Mouse (Mus musculus) liver, adult 2 months (tissue): ENCODE data around the gene Rad9a. TPM values are rescaled to one million over a fixed set of nuclear protein-coding genes. Genes with fewer than 3 reads are reported as not detected.

Experiments used
- DNase-seq: peaks from one replicate; pipeline ENCODE4 v3.0.0-alpha.2; 2011; ENCODE audit warnings: low read depth, low spot score; ENCODE audit errors: extremely low read depth
- H3K27ac ChIP-seq: fragments of 200-500 bp; replicated peaks from 2 replicates; pipeline ENCODE4 v1.5.1; 2012; ENCODE audit warnings: low read depth, mild to moderate bottlenecking, control low read depth, inconsistent platforms, low read length; ENCODE audit not compliant: insufficient read depth
- H3K27me3 ChIP-seq: fragments of 200-500 bp; 2 replicates; pipeline ENCODE4 v1.6.1; 2012; ENCODE audit warnings: mild to moderate bottlenecking, moderate library complexity, low read length, inconsistent platforms; ENCODE audit not compliant: control insufficient read depth, insufficient read depth
- H3K36me3 ChIP-seq: fragments of 200-500 bp; 2 replicates; pipeline ENCODE4 v1.6.1; 2012; ENCODE audit warnings: low read length, inconsistent platforms; ENCODE audit not compliant: control insufficient read depth, insufficient read depth
- H3K4me1 ChIP-seq: fragments of 200-500 bp; 2 replicates; pipeline ENCODE4 v1.6.1; 2011; ENCODE audit warnings: low read length; ENCODE audit not compliant: control insufficient read depth, insufficient read depth
- H3K4me3 ChIP-seq: fragments of 200-500 bp; 2 replicates; pipeline ENCODE4 v1.5.1; 2011; ENCODE audit warnings: low read depth, mild to moderate bottlenecking, control low read depth, low read length, moderate library complexity; ENCODE audit not compliant: insufficient read depth
- H3K79me2 ChIP-seq: fragments of 200-500 bp; 2 replicates; pipeline ENCODE4 v1.6.1; 2012; ENCODE audit warnings: inconsistent platforms, mild to moderate bottlenecking, low read length, moderate library complexity; ENCODE audit not compliant: control insufficient read depth, insufficient read depth
- H3K9ac ChIP-seq: fragments of 200-500 bp; 2 replicates; pipeline ENCODE4 v1.6.1; 2012; ENCODE audit warnings: low read depth, mild to moderate bottlenecking, control low read depth, inconsistent platforms, low read length
- CTCF ChIP-seq: fragments of 200-500 bp; IDR thresholded peaks from 2 replicates; pipeline ENCODE4 v1.5.1; 2011; ENCODE audit warnings: low read depth, low read length, control low read depth
- POLR2A ChIP-seq: fragments of 200-500 bp; IDR thresholded peaks from 2 replicates; pipeline ENCODE4 v1.6.1; 2011; ENCODE audit warnings: low read length, control low read depth; ENCODE audit not compliant: insufficient read depth; ENCODE audit errors: extremely low read depth
- WGBS: fragments of 180-500 bp; shearing (Covaris S2); methylation state at CpG from one replicate; pipeline ENCODE4 v1.1.7; 2018; 5-methylcytosine and 5-hydroxymethylcytosine counted together
- polyA plus RNA-seq: library from polyadenylated mRNA; depleted of rRNA; stranded (reverse); fragments of >200 nt; gene quantifications from 2 replicates; pipeline ENCODE4 v1.2.3, GENCODE M21; 2012
- total RNA-seq: library from RNA; depleted of rRNA; stranded (reverse); fragments of >200 nt; gene quantifications from 2 replicates; pipeline ENCODE4 v1.2.3, GENCODE M21; 2014

Gene Rad9a
- total and polyA plus RNA-seq, 2 experiments: 0.74 to 7.0 TPM

GRCm38 (mm10) chr19:4220957-4221743, 19.7 kb upstream of the Rad9a start:
- 61% methylated on average over 14 of the region's 14 CpGs for WGBS
- no peak for DNase-seq
- no peaks in the 10 kb centered on the region for H3K27me3 ChIP-seq
- H3K4me3 ChIP-seq: no peak overlapping the region
- H3K36me3 ChIP-seq: no peaks in the 10 kb centered on the region
- TF ChIP-seq POLR2A (no peak), CTCF (no peak)
- H3K27ac ChIP-seq: no peak overlapping the region; the same call in 1 of the 2 replicates
- H3K79me2 ChIP-seq: no peaks in the 10 kb centered on the region
- H3K4me1 ChIP-seq: no peaks in the 10 kb centered on the region
- no peak overlapping the region for H3K9ac ChIP-seq

- no peaks in the 10 kb centered on the region for H3K36me3 ChIP-seq
- no peaks in the 10 kb centered on the region for H3K4me1 ChIP-seq
- no peak overlapping the region for H3K27ac ChIP-seq
- H3K4me3 ChIP-seq: no peak overlapping the region
- H3K9ac ChIP-seq: no peak overlapping the region
- no peaks in the 10 kb centered on the region for H3K79me2 ChIP-seq
- DNase-seq: no peak
- WGBS: 75% methylated on average over 4 of the region's 4 CpGs
- no peaks in the 10 kb centered on the region for H3K27me3 ChIP-seq
- no peak for TF ChIP-seq POLR2A
- no peak for TF ChIP-seq CTCF
These were observed 19.0 kb upstream of the Rad9a start for GRCm38 (mm10) chr19:4220416-4220815.

- DNase-seq: no peak
- H3K27me3 ChIP-seq: no peaks in the 10 kb centered on the region
- TF ChIP-seq CTCF: no peak
- no peak for TF ChIP-seq POLR2A
- H3K36me3 ChIP-seq: no peaks in the 10 kb centered on the region
- 96% methylated on average over 6 of the region's 6 CpGs for WGBS
- no peaks in the 10 kb centered on the region for H3K4me1 ChIP-seq
- H3K4me3 ChIP-seq: no peak overlapping the region
- no peak overlapping the region for H3K9ac ChIP-seq
- no peak overlapping the region for H3K27ac ChIP-seq
- no peaks in the 10 kb centered on the region for H3K79me2 ChIP-seq
These were observed 18.5 kb upstream of the Rad9a start for GRCm38 (mm10) chr19:4219943-4220342.

GRCm38 (mm10) chr19:4218784-4219183, 17.3 kb upstream of the Rad9a start:
- no peaks in the 10 kb centered on the region for H3K79me2 ChIP-seq
- 91% methylated on average over 1 of the region's 1 CpGs for WGBS
- no peak overlapping the region for H3K4me3 ChIP-seq
- peaks cover 2% of the 10 kb centered on the region; the same call in 1 of the 2 replicates for H3K4me1 ChIP-seq
- TF ChIP-seq CTCF: no peak
- TF ChIP-seq POLR2A: no peak
- no peaks in the 10 kb centered on the region for H3K36me3 ChIP-seq
- no peak overlapping the region for H3K27ac ChIP-seq
- H3K9ac ChIP-seq: no peak overlapping the region
- no peak for DNase-seq
- H3K27me3 ChIP-seq: no peaks in the 10 kb centered on the region

- Histone ChIP-seq H3K36me3 (no peaks in the 10 kb centered on the region), H3K79me2 (no peaks in the 10 kb centered on the region), H3K9ac (no peak overlapping the region), H3K27ac (no peak overlapping the region), H3K4me1 (peaks cover 5% of the 10 kb centered on the region; the same call in 1 of the 2 replicates), H3K4me3 (no peak overlapping the region), H3K27me3 (no peaks in the 10 kb centered on the region)
- no peak for DNase-seq
- 77% methylated on average over 9 of the region's 11 CpGs for WGBS
- TF ChIP-seq CTCF (no peak), POLR2A (no peak)
These were observed 16.8 kb upstream of the Rad9a start for GRCm38 (mm10) chr19:4218293-4218692.

- no peak overlapping the region for H3K4me3 ChIP-seq
- H3K4me1 ChIP-seq: peaks cover 5% of the 10 kb centered on the region; the same call in 1 of the 2 replicates
- WGBS: 83% methylated on average over 3 of the region's 3 CpGs
- H3K27me3 ChIP-seq: no peaks in the 10 kb centered on the region
- DNase-seq: no peak
- H3K79me2 ChIP-seq: no peaks in the 10 kb centered on the region
- H3K9ac ChIP-seq: no peak overlapping the region
- H3K27ac ChIP-seq: no peak overlapping the region
- H3K36me3 ChIP-seq: no peaks in the 10 kb centered on the region
- TF ChIP-seq POLR2A (no peak), CTCF (no peak)
These were observed 16.4 kb upstream of the Rad9a start for GRCm38 (mm10) chr19:4217855-4218254.
